Mouse (Mus musculus): Measurements from ENCODE around the gene Zfp626. TPM values are rescaled to one million over a fixed set of nuclear protein-coding genes. Genes with fewer than 3 reads are reported as not detected.

The Zfp626 gene
- total and polyA plus RNA-seq, 3 experiments: 3.2 to 4.0 TPM; not detected in 1

DNA sequence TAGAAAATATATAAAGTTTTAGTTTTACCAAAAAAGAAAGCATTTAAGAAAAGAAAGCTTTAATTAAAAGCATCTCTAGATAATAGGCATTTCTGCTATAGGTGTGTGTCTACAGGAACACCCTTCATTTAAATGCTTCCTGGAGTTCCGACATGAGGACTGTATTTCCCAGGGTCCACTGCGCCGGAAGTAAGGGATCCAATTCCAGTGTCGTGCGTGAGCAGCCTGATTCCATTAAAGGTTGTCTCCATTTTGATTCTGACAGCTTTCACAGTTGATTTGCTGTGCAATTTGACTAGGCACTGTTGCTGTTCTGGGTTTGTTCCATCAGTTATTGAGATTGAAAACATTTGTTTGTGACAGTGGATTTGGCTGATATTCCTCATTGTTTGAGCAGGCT is 4.0 kb upstream of the Zfp626 start:
- Histone ChIP-seq H3K27me3 (ENCODE audit: control insufficient read depth in 1 of 2, insufficient read depth in 2 of 2, low read length in 2 of 2) (no peaks in the 10 kb centered on the region), H3K9ac (ENCODE audit: control insufficient read depth, low read depth, low read length, poor library complexity, severe bottlenecking) (no peak overlapping the region), H3K79me2 (ENCODE audit: control insufficient read depth, insufficient read depth, low read length, poor library complexity) (peaks cover 12% of the 10 kb centered on the region), H3K27ac (ENCODE audit: control insufficient read depth, low read depth, low read length) (no peak overlapping the region), H3K36me3 (ENCODE audit: control insufficient read depth in 1 of 2, insufficient read depth in 2 of 2, low read length in 2 of 2) (peaks cover 0 to 6% of the 10 kb centered on the region in 2 experiments; a peak in 2 of 4 replicates), H3K4me3 (ENCODE audit: control insufficient read depth in 1 of 2, insufficient read depth in 1 of 2, low read depth in 2 of 2, low read length in 2 of 2) (no peak overlapping the region), H3K9me3 (replicated peaks; ENCODE audit: insufficient read depth, low read length) (no peaks in the 10 kb centered on the region), H3K4me1 (ENCODE audit: control insufficient read depth in 1 of 2, insufficient read depth in 2 of 2, low read length in 2 of 2) (no peaks in the 10 kb centered on the region)
- DNase-seq (ENCODE audit: low read depth, low spot score): no peak
- TF ChIP-seq ETS1 (IDR thresholded peaks at IDR 0.05; ENCODE audit: low read depth, low read length) (no peak), MAX (IDR thresholded peaks at IDR 0.05; ENCODE audit: low read length) (no peak), POLR2AphosphoS5 (IDR thresholded peaks at IDR 0.05; ENCODE audit: borderline replicate concordance, low read depth, low read length) (no peak), GATA1 (IDR thresholded peaks at IDR 0.05; ENCODE audit: low read depth, low read length) (no peak), ZC3H11A (IDR thresholded peaks at IDR 0.05; ENCODE audit: low read depth, low read length) (no peak), CHD1 (IDR thresholded peaks at IDR 0.05; ENCODE audit: low read depth, low read length) (no peak)

DNA sequence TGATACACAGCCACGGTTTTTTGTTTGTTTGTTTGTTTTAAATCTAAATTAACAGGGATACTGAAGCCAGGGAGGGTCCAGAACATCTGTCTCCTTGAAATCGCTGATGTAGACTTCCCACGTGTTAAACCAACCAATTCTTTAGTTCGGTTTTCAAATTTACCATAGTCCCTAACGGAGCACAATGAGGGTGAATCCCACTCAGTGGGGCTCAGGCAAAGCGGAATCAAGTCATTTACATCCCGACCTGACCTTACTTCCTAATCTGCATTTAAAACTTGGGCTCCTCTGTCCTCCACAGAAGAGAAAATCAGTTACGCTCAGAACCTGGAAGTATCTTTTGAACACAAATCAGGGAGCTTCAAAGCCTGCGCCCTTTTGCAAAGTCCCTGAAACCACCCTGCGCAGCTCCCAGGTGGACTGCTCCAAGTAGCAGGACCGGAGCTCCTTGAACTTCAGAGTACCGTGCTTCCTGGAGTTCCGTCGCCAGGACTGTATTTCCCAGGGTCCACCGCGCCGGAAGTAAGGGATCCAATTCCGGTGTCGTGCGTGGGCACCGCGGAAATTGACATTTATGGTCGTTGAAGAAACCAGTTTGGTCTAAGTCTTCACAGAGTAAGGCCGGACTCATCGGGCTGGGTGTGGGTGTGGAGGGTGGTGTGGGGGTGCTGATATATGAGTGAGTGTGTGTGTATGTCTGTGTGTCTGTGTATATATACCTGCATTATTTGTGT is 2.5 kb upstream of the Zfp626 start:
- peak overlapping the region; percentile 77 for H3K9ac ChIP-seq (ENCODE audit: control insufficient read depth, low read depth, low read length, poor library complexity, severe bottlenecking)
- H3K27ac ChIP-seq (ENCODE audit: control insufficient read depth, low read depth, low read length): peak overlapping the region; percentile 59
- H3K36me3 ChIP-seq (ENCODE audit: control insufficient read depth in 1 of 2, insufficient read depth in 2 of 2, low read length in 2 of 2): peaks cover 0 to 6% of the 10 kb centered on the region in 2 experiments; a peak in 2 of 4 replicates
- H3K9me3 ChIP-seq (replicated peaks; ENCODE audit: insufficient read depth, low read length): no peaks in the 10 kb centered on the region
- no peaks in the 10 kb centered on the region for H3K27me3 ChIP-seq (ENCODE audit: control insufficient read depth in 1 of 2, insufficient read depth in 2 of 2, low read length in 2 of 2)
- peak; percentile 91 for DNase-seq (ENCODE audit: low read depth, low spot score)
- peak overlapping the region; percentile 82 to 86 for H3K4me3 ChIP-seq (ENCODE audit: control insufficient read depth in 1 of 2, insufficient read depth in 1 of 2, low read depth in 2 of 2, low read length in 2 of 2)
- H3K79me2 ChIP-seq (ENCODE audit: control insufficient read depth, insufficient read depth, low read length, poor library complexity): peaks cover 12% of the 10 kb centered on the region
- H3K4me1 ChIP-seq (ENCODE audit: control insufficient read depth in 1 of 2, insufficient read depth in 2 of 2, low read length in 2 of 2): no peaks in the 10 kb centered on the region
- peak; percentile 84 to 97; a peak in 3 of 4 replicates for TF ChIP-seq POLR2A (IDR thresholded peaks at IDR 0.05; ENCODE audit: control insufficient read depth in 1 of 2, insufficient read depth in 1 of 2, low read depth in 1 of 2, low read length in 2 of 2, poor library complexity in 1 of 2)
- TF ChIP-seq ETS1 (IDR thresholded peaks at IDR 0.05; ENCODE audit: low read depth, low read length): no peak
- TF ChIP-seq MAZ (IDR thresholded peaks at IDR 0.05; ENCODE audit: low read depth, low read length): no peak; the same call in 1 of the 2 replicates
- TF ChIP-seq NELFE (IDR thresholded peaks at IDR 0.05; ENCODE audit: low read depth, low read length): peak; percentile 88
- TF ChIP-seq MYC (IDR thresholded peaks at IDR 0.05; ENCODE audit: low read depth, low read length): peak; percentile 55
- TF ChIP-seq CHD1 (IDR thresholded peaks at IDR 0.05; ENCODE audit: low read depth, low read length): no peak
- TF ChIP-seq MYB (IDR thresholded peaks at IDR 0.05; ENCODE audit: low read depth, low read length): 0 out of 2 replicates have a peak, but pooled peaks have one; percentile 41
- 0 out of 4 replicates have a peak, but pooled peaks of 1 of the 2 experiments have one; percentile 18 for TF ChIP-seq EP300 (IDR thresholded peaks at IDR 0.05; ENCODE audit: low read depth in 1 of 2, low read length in 2 of 2)
- peak; percentile 29; the same call in 1 of the 2 replicates for TF ChIP-seq NRF1 (IDR thresholded peaks at IDR 0.05; ENCODE audit: insufficient read depth, low read depth, low read length, poor library complexity, severe bottlenecking)
- no peak for TF ChIP-seq USF2 (IDR thresholded peaks at IDR 0.05; ENCODE audit: borderline replicate concordance in 1 of 2, insufficient read depth in 1 of 2, low read depth in 1 of 2, low read length in 2 of 2)
- peak; percentile 98 for TF ChIP-seq HCFC1 (IDR thresholded peaks at IDR 0.05; ENCODE audit: low read depth, low read length)
- TF ChIP-seq MAX (IDR thresholded peaks at IDR 0.05; ENCODE audit: low read length): peak; percentile 55
- no peak for TF ChIP-seq GABPA (IDR thresholded peaks at IDR 0.05; ENCODE audit: low read depth, low read length)
- TF ChIP-seq MXI1 (IDR thresholded peaks at IDR 0.05; ENCODE audit: low read depth, low read length): peak; percentile 92
- TF ChIP-seq RCOR1 (IDR thresholded peaks at IDR 0.05; ENCODE audit: low read depth, low read length): no peak
- TF ChIP-seq TCF12 (IDR thresholded peaks at IDR 0.05; ENCODE audit: low read depth, low read length): peak; percentile 68
- TF ChIP-seq SMC3 (IDR thresholded peaks at IDR 0.05; ENCODE audit: low read depth, low read length): no peak
- TF ChIP-seq ZMIZ1 (IDR thresholded peaks at IDR 0.05; ENCODE audit: low read depth, low read length): 0 out of 2 replicates have a peak, but pooled peaks have one; percentile 31
- no peak for TF ChIP-seq MAFK (IDR thresholded peaks at IDR 0.05; ENCODE audit: borderline replicate concordance, low read depth, low read length)
- no peak for TF ChIP-seq POLR2AphosphoS5 (IDR thresholded peaks at IDR 0.05; ENCODE audit: borderline replicate concordance, low read depth, low read length)
- no peak for TF ChIP-seq ZKSCAN1 (IDR thresholded peaks at IDR 0.05; ENCODE audit: low read depth, low read length)
- peak; percentile 88 for TF ChIP-seq POLR2AphosphoS2 (IDR thresholded peaks at IDR 0.05; ENCODE audit: low read length)
- no peak for TF ChIP-seq ZNF384 (IDR thresholded peaks at IDR 0.05; ENCODE audit: low read depth, low read length)
- TF ChIP-seq USF1 (IDR thresholded peaks at IDR 0.05; ENCODE audit: low read depth, low read length): 0 out of 2 replicates have a peak, but pooled peaks have one; percentile 6
- peak; percentile 97 for TF ChIP-seq ELF1 (IDR thresholded peaks at IDR 0.05; ENCODE audit: low read depth, low read length)
- no peak for TF ChIP-seq E2F4 (IDR thresholded peaks at IDR 0.05; ENCODE audit: borderline replicate concordance, low read depth, low read length)
- TF ChIP-seq TAL1 (IDR thresholded peaks at IDR 0.05; ENCODE audit: low read length): no peak

Data from MEL (cell line).